ENCODE assay signal across 11 mouse cellular contexts in genomic region chr1:31019283-31019682, GRCm38 (mm10). TPM values are rescaled to one million over a fixed set of nuclear protein-coding genes. Genes with fewer than 3 reads are reported as not detected.
DNase-seq lines count a peak whose midpoint lies in the region; ATAC-seq lines count a peak whose summit lies in the region.
"Had no signal": no experiment of that assay in that cellular context is flagged by ENCODE, and none has a peak within 500 bp of the region (broad histone marks: within the 10 kb centered on the region; RNA-seq: fewer than 3 reads in every experiment).

No protein-coding gene starts in this region.

- H3K4me1 ChIP-seq in kidney, embryonic 16.5 days (ENCODE audit: insufficient read depth, low read length): no peaks in the 10 kb centered on the region
- H3K4me1 ChIP-seq in neural tube, embryonic 15.5 days: no peaks in the 10 kb centered on the region
- no peaks in the 10 kb centered on the region for H3K4me1 ChIP-seq in embryonic facial prominence, embryonic 10.5 days
- H3K4me1 ChIP-seq: heart, embryonic 15.5 days; midbrain, embryonic 12.5 days had no signal

- WGBS in kidney, embryonic 16.5 days: 73% methylated on average over 6 of the region's 6 CpGs
- WGBS in neural tube, embryonic 15.5 days: 88% methylated on average over 6 of the region's 6 CpGs
- WGBS in embryonic facial prominence, embryonic 10.5 days: 83% methylated on average over 6 of the region's 6 CpGs

- no peak overlapping the region for H3K4me3 ChIP-seq in kidney, embryonic 16.5 days (ENCODE audit: low read length)
- H3K4me3 ChIP-seq in neural tube, embryonic 15.5 days (replicated peaks): no peak overlapping the region
- no peak overlapping the region for H3K4me3 ChIP-seq in embryonic facial prominence, embryonic 10.5 days
- H3K4me3 ChIP-seq: heart, embryonic 15.5 days; midbrain, embryonic 12.5 days had no signal

- H3K9me3 ChIP-seq in kidney, embryonic 16.5 days (ENCODE audit: low read length): no peaks in the 10 kb centered on the region
- no peaks in the 10 kb centered on the region for H3K9me3 ChIP-seq in neural tube, embryonic 15.5 days (replicated peaks)
- no peaks in the 10 kb centered on the region for H3K9me3 ChIP-seq in embryonic facial prominence, embryonic 10.5 days
- H3K9me3 ChIP-seq: heart, embryonic 15.5 days; midbrain, embryonic 12.5 days had no signal

- no peak overlapping the region for H3K9ac ChIP-seq in kidney, embryonic 16.5 days (replicated peaks; ENCODE audit: low read length)
- H3K9ac ChIP-seq in neural tube, embryonic 15.5 days (replicated peaks): no peak overlapping the region
- H3K9ac ChIP-seq: heart, embryonic 15.5 days; midbrain, embryonic 12.5 days had no signal

- H3K27me3 ChIP-seq in kidney, embryonic 16.5 days (ENCODE audit: insufficient read depth, low read length): no peaks in the 10 kb centered on the region
- no peaks in the 10 kb centered on the region for H3K27me3 ChIP-seq in neural tube, embryonic 15.5 days (replicated peaks)
- H3K27me3 ChIP-seq in embryonic facial prominence, embryonic 10.5 days (replicated peaks; ENCODE audit: low read depth, poor library complexity, severe bottlenecking): no peaks in the 10 kb centered on the region
- H3K27me3 ChIP-seq: heart, embryonic 15.5 days; midbrain, embryonic 12.5 days had no signal

- ATAC-seq in kidney, embryonic 16.5 days (ENCODE audit: low FRiP score, low TSS enrichment): no peak
- ATAC-seq in neural tube, embryonic 15.5 days (ENCODE audit: low FRiP score): no peak

- no peak overlapping the region for H3K27ac ChIP-seq in kidney, embryonic 16.5 days (ENCODE audit: low read length)
- no peak overlapping the region for H3K27ac ChIP-seq in neural tube, embryonic 15.5 days (replicated peaks)
- H3K27ac ChIP-seq in embryonic facial prominence, embryonic 10.5 days (replicated peaks): no peak overlapping the region
- H3K27ac ChIP-seq: heart, embryonic 15.5 days; midbrain, embryonic 12.5 days had no signal

- DNase-seq in kidney, adult 18-20 months: peak; percentile 49
- peak; percentile 82 for DNase-seq in NIH3T3 (ENCODE audit: low read depth)
- peak; percentile 37 for DNase-seq in gastrocnemius, postnatal 10 days
- DNase-seq in kidney, postnatal 10 days: peak; percentile 19
- no peak for DNase-seq in embryonic facial prominence, embryonic 10.5 days (ENCODE audit: low spot score)
- no peak for DNase-seq in thymus, postnatal 0 days (ENCODE audit: low spot score)

- no peak overlapping the region for H3K4me2 ChIP-seq in kidney, embryonic 16.5 days (replicated peaks; ENCODE audit: low read depth, low read length)
- no peak overlapping the region for H3K4me2 ChIP-seq in neural tube, embryonic 15.5 days
- H3K4me2 ChIP-seq: heart, embryonic 15.5 days; midbrain, embryonic 12.5 days had no signal

- no peaks in the 10 kb centered on the region for H3K36me3 ChIP-seq in kidney, embryonic 16.5 days (ENCODE audit: insufficient read depth, low read length)
- no peaks in the 10 kb centered on the region for H3K36me3 ChIP-seq in neural tube, embryonic 15.5 days
- no peaks in the 10 kb centered on the region for H3K36me3 ChIP-seq in embryonic facial prominence, embryonic 10.5 days (replicated peaks)
- H3K36me3 ChIP-seq: heart, embryonic 15.5 days; midbrain, embryonic 12.5 days had no signal

RNA-seq across cellular contexts. Expression of gene AC153137.1, which starts 41.5 kb away (rescaled TPM):
- polyA plus RNA-seq in kidney, embryonic 16.5 days (2015; fragmentation: Nextera tagmentation; extraction: Ambion mirVana): not detected in 2 replicates
- total RNA-seq in gastrocnemius, postnatal 10 days (2021): not detected
- not detected in 2 replicates for polyA plus RNA-seq in neural tube, embryonic 15.5 days (2015; fragmentation: Nextera tagmentation; extraction: Ambion mirVana)
- not detected in 2 replicates for polyA plus RNA-seq in embryonic facial prominence, embryonic 10.5 days (2016; fragmentation: Nextera tagmentation; extraction: Ambion mirVana)
- polyA plus RNA-seq in thymus, postnatal 0 days (2015; fragmentation: Nextera tagmentation; extraction: Ambion mirVana): not detected in 2 replicates
- polyA plus RNA-seq: embryonic facial prominence, embryonic 14.5 days; heart, embryonic 15.5 days; midbrain, embryonic 12.5 days had no signal

Comparison
In these comparisons a context has a peak if more than half of its experiments do, and no peak if none do; other contexts are left out.
1. DNase-seq: peak in kidney, adult 18-20 months (single experiment), NIH3T3 (single experiment), gastrocnemius, postnatal 10 days (single experiment) and kidney, postnatal 10 days (single experiment); none in embryonic facial prominence, embryonic 10.5 days (single experiment) and thymus, postnatal 0 days (single experiment).